Mouse (Mus musculus) olfactory bulb, adult 2 months (tissue): Measurements from ENCODE around the gene Slc36a3.

Experiments
- CTCF ChIP-seq: fragments of 200-500 bp; IDR thresholded peaks from 2 replicates; pipeline ENCODE4 v1.5.1; 2012; ENCODE audit warnings: low read depth, mild to moderate bottlenecking, low read length, moderate library complexity; ENCODE audit not compliant: insufficient read depth
- POLR2A ChIP-seq: fragments of 200-500 bp; IDR thresholded peaks from 2 replicates; pipeline ENCODE4 v1.6.1; 2012; ENCODE audit warnings: mild to moderate bottlenecking, low read depth, low read length, moderate library complexity; ENCODE audit not compliant: insufficient read depth

DNA sequence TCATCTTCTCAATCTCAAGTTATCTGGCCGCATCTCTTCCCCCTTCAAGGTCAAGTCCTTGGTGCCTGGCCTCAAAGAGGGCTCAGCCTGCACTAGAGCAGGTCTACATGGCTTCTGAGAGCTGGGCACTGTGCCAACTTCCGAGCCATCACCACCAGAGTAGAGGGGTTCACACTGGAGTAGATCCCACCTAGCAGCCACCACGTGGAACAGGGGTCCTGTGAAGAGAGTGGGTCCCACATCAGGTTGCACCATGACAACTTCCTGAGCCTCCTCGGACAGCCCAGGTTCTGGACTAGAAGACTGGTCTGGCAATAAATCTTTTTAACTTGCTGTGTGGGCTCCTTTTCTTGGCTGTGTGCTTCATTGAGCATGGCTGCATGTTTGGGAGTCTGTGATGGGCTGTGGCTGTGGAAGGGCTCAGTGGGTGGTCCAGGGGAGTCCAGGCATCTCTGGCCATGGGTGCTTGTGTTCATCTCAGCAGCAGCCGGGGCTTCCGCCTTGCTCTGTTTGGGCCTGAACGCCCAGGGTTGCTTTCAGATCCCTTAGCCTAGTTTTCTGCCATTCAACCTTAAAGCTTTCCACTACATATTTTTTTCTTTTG, 40.8 kb downstream of the Slc36a3 start:
- TF ChIP-seq CTCF, result no peak
- TF ChIP-seq POLR2A, result no peak
